Mouse (Mus musculus): ENCODE data around the gene Ccl8. TPM values are rescaled to one million over a fixed set of nuclear protein-coding genes. Genes with fewer than 3 reads are reported as not detected.

Gene Ccl8
- polyA plus RNA-seq (2015; fragmentation: Nextera tagmentation; extraction: Ambion mirVana) = not detected in 2 replicates

- WGBS = 76% methylated on average over 3 of the region's 3 CpGs
These were observed at the start of gene Ccl8 for GRCm38 (mm10) chr11:82114885-82115284. Gene Ccl8, plus strand, starts transcription at chr11:82115185.

GRCm38 (mm10) chr11:82066953-82067571 is 47.9 kb upstream of the Ccl8 start:
- no peak overlapping the region for H3K27ac ChIP-seq (replicated peaks)
- whole genome bisulfite sequencing = 81% methylated on average over 7 of the region's 7 CpGs
- no peak overlapping the region for H3K9ac ChIP-seq (replicated peaks)
- ATAC-seq (replicated peaks) = no peak
- no peaks in the 10 kb centered on the region for H3K4me1 ChIP-seq
- H3K4me3 ChIP-seq = no peak overlapping the region
- H3K4me2 ChIP-seq (replicated peaks) = no peak overlapping the region
- no peaks in the 10 kb centered on the region for H3K36me3 ChIP-seq
- no peaks in the 10 kb centered on the region for H3K27me3 ChIP-seq
- no peaks in the 10 kb centered on the region for H3K9me3 ChIP-seq

More at GRCm38 (mm10) chr11:82114885-82115284, at the start of gene Ccl8:
- no peaks in the 10 kb centered on the region for H3K4me1 ChIP-seq
- H3K9ac ChIP-seq (replicated peaks) = no peak within 1 kb of the TSS
- no peaks in the 10 kb centered on the region for H3K9me3 ChIP-seq
- H3K27me3 ChIP-seq = no peaks in the 10 kb centered on the region
- ATAC-seq (replicated peaks) = no peak
- no peak within 1 kb of the TSS for H3K4me2 ChIP-seq (replicated peaks)
- H3K36me3 ChIP-seq = no peaks in the 10 kb centered on the region
- H3K27ac ChIP-seq (replicated peaks) = no peak within 1 kb of the TSS
- H3K4me3 ChIP-seq = no peak within 1 kb of the TSS

DNA sequence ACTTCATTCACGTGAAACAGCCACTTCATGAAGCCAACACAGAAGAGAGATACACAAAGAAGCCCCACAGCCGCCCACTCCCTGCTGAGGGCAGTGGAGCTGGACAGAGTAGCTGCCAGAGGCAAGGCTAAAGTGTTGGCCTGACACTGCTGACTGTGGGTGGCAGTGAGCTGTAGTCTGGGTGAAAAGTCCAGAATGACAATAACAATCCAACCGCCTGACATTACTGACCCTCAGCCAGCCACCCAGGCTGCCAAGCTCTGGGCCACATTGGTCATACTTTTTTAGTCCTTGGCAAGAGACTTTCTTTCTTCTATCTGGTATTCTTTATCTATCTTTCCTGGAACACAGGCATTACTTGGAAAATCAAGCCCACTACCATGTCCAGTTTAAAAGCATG is 43.9 kb upstream of the Ccl8 start:
- no peak for ATAC-seq (replicated peaks)
- H3K9me3 ChIP-seq = no peaks in the 10 kb centered on the region
- 85% methylated on average over 3 of the region's 3 CpGs for WGBS

GRCm38 (mm10) chr11:82072374-82072773 is 42.6 kb upstream of the Ccl8 start:
- H3K4me2 ChIP-seq (replicated peaks) = no peak overlapping the region
- ATAC-seq (replicated peaks) = no peak
- no peaks in the 10 kb centered on the region for H3K36me3 ChIP-seq
- H3K27me3 ChIP-seq = no peaks in the 10 kb centered on the region
- H3K4me1 ChIP-seq = no peaks in the 10 kb centered on the region
- H3K4me3 ChIP-seq = no peak overlapping the region
- H3K9me3 ChIP-seq = no peaks in the 10 kb centered on the region
- 89% methylated on average over 1 of the region's 1 CpGs for WGBS
- no peak overlapping the region for H3K27ac ChIP-seq (replicated peaks)
- H3K9ac ChIP-seq (replicated peaks) = no peak overlapping the region

More for the DNA sequence above, 43.9 kb upstream of the Ccl8 start:
- H3K27ac ChIP-seq (replicated peaks) = no peak overlapping the region
- no peak overlapping the region for H3K9ac ChIP-seq (replicated peaks)
- H3K4me3 ChIP-seq = no peak overlapping the region
- no peak overlapping the region for H3K4me2 ChIP-seq (replicated peaks)
- no peaks in the 10 kb centered on the region for H3K36me3 ChIP-seq
- no peaks in the 10 kb centered on the region for H3K27me3 ChIP-seq
- H3K4me1 ChIP-seq = no peaks in the 10 kb centered on the region

- WGBS = 82% methylated on average over 3 of the region's 3 CpGs
- Histone ChIP-seq H3K4me2 (replicated peaks) (no peak overlapping the region), H3K4me1 (no peaks in the 10 kb centered on the region), H3K36me3 (no peaks in the 10 kb centered on the region), H3K9ac (replicated peaks) (no peak overlapping the region), H3K27ac (replicated peaks) (no peak overlapping the region), H3K9me3 (no peaks in the 10 kb centered on the region), H3K27me3 (no peaks in the 10 kb centered on the region), H3K4me3 (no peak overlapping the region)
- ATAC-seq (replicated peaks) = no peak
These were observed 42.0 kb upstream of the Ccl8 start for GRCm38 (mm10) chr11:82072984-82073383.

GRCm38 (mm10) chr11:82073686-82074085 is 41.3 kb upstream of the Ccl8 start:
- 76% methylated on average over 3 of the region's 3 CpGs for WGBS
- H3K4me2 ChIP-seq (replicated peaks) = no peak overlapping the region

DNA sequence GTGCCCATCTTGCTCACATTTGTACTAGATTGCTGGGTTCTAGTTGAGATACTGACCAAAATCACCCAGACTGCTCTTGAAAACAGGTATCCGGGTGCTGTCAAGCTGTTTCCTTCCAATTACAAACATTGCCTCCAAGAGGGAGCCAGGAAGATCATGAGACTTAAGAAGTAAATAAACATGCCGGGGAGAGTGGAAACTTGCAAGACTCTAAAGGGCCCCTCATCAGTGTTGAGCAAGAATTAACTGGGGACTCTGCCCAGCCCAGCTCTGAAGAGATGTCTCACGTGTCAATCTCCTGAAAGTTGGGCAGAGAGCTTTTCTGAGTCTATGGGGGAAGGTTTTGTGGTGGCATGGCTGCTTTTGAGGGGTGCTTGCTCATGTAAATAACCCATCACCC is 38.0 kb upstream of the Ccl8 start:
- WGBS = 87% methylated on average over 3 of the region's 3 CpGs
- no peaks in the 10 kb centered on the region for H3K9me3 ChIP-seq
- no peaks in the 10 kb centered on the region for H3K27me3 ChIP-seq
- H3K4me3 ChIP-seq = no peak overlapping the region
- no peaks in the 10 kb centered on the region for H3K36me3 ChIP-seq
- H3K27ac ChIP-seq (replicated peaks) = no peak overlapping the region
- no peak overlapping the region for H3K4me2 ChIP-seq (replicated peaks)
- H3K4me1 ChIP-seq = no peaks in the 10 kb centered on the region
- ATAC-seq (replicated peaks) = no peak
- H3K9ac ChIP-seq (replicated peaks) = no peak overlapping the region

More at GRCm38 (mm10) chr11:82073686-82074085, 41.3 kb upstream of the Ccl8 start:
- Histone ChIP-seq H3K27me3 (no peaks in the 10 kb centered on the region), H3K4me3 (no peak overlapping the region), H3K9me3 (no peaks in the 10 kb centered on the region), H3K36me3 (no peaks in the 10 kb centered on the region), H3K4me1 (no peaks in the 10 kb centered on the region), H3K9ac (replicated peaks) (no peak overlapping the region), H3K27ac (replicated peaks) (no peak overlapping the region)
- ATAC-seq (replicated peaks) = no peak

- Histone ChIP-seq H3K27ac (replicated peaks) (no peak overlapping the region), H3K4me1 (no peaks in the 10 kb centered on the region), H3K9me3 (no peaks in the 10 kb centered on the region), H3K9ac (replicated peaks) (no peak overlapping the region), H3K27me3 (no peaks in the 10 kb centered on the region), H3K4me3 (no peak overlapping the region), H3K4me2 (replicated peaks) (no peak overlapping the region), H3K36me3 (no peaks in the 10 kb centered on the region)
- ATAC-seq (replicated peaks) = no peak
These were observed 36.8 kb upstream of the Ccl8 start for GRCm38 (mm10) chr11:82078136-82078730.

DNA sequence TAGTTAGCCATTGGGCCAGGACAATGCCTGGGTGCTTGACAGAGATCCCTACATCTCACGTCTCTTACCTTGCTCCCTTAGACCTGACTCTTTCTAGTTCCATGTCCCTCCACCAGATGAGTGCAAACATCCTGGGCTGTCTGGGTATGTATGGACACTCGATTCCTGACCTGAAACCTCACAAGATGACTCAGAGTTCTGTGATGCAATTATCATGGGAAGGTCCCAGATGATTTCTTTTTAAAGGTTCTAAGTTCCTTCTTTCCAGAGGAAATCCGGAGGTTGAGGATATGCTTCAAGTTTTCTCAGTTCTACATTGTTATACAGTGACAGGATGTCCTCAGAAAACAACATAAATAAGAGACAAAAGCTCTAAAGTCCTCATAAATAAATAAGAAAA is 34.1 kb upstream of the Ccl8 start:
- no peak overlapping the region for H3K4me3 ChIP-seq
- ATAC-seq (replicated peaks) = no peak
- no peak overlapping the region for H3K4me2 ChIP-seq (replicated peaks)
- 82% methylated on average over 3 of the region's 3 CpGs for WGBS
- no peaks in the 10 kb centered on the region for H3K4me1 ChIP-seq
- H3K9me3 ChIP-seq = no peaks in the 10 kb centered on the region
- H3K27me3 ChIP-seq = no peaks in the 10 kb centered on the region
- no peak overlapping the region for H3K9ac ChIP-seq (replicated peaks)
- no peak overlapping the region for H3K27ac ChIP-seq (replicated peaks)
- H3K36me3 ChIP-seq = no peaks in the 10 kb centered on the region

DNA sequence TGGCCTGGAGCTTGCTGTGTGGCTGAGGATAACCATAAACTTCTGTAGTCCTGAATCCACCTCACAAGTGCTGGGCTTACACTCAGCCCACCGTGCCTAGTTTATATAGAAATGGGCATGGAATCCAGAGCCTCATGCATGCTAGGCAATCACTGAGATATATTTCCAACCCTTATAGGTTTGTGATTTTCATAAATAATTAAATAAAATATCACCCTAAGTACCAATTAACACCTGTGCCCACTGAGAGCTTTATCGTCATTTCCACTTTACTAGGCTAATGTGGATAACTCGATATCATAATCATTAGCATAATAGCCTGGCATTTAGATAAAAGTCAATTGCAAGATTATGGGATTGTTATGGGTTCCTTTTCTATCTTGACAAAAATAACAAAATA is 30.6 kb upstream of the Ccl8 start:
- no peaks in the 10 kb centered on the region for H3K27me3 ChIP-seq

GRCm38 (mm10) chr11:82099511-82100323 is 15.3 kb upstream of the Ccl8 start:
- no peak for ATAC-seq (replicated peaks)
- WGBS = 87% methylated on average over 10 of the region's 10 CpGs
- H3K4me3 ChIP-seq = no peak overlapping the region
- H3K27ac ChIP-seq (replicated peaks) = no peak overlapping the region
- H3K36me3 ChIP-seq = no peaks in the 10 kb centered on the region
- no peaks in the 10 kb centered on the region for H3K9me3 ChIP-seq
- no peak overlapping the region for H3K9ac ChIP-seq (replicated peaks)
- H3K27me3 ChIP-seq = no peaks in the 10 kb centered on the region
- H3K4me2 ChIP-seq (replicated peaks) = no peak overlapping the region
- H3K4me1 ChIP-seq = no peaks in the 10 kb centered on the region

More for the DNA sequence above, 30.6 kb upstream of the Ccl8 start:
- no peak overlapping the region for H3K27ac ChIP-seq (replicated peaks)
- no peak overlapping the region for H3K9ac ChIP-seq (replicated peaks)
- 83% methylated on average over 3 of the region's 3 CpGs for WGBS
- ATAC-seq (replicated peaks) = no peak
- no peak overlapping the region for H3K4me3 ChIP-seq
- H3K9me3 ChIP-seq = no peaks in the 10 kb centered on the region
- no peaks in the 10 kb centered on the region for H3K36me3 ChIP-seq
- no peaks in the 10 kb centered on the region for H3K4me1 ChIP-seq
- H3K4me2 ChIP-seq (replicated peaks) = no peak overlapping the region

GRCm38 (mm10) chr11:82101087-82101486 is 13.9 kb upstream of the Ccl8 start:
- Histone ChIP-seq H3K9me3 (no peaks in the 10 kb centered on the region), H3K27ac (replicated peaks) (no peak overlapping the region), H3K4me2 (replicated peaks) (no peak overlapping the region), H3K4me1 (no peaks in the 10 kb centered on the region), H3K9ac (replicated peaks) (no peak overlapping the region), H3K36me3 (no peaks in the 10 kb centered on the region), H3K27me3 (no peaks in the 10 kb centered on the region), H3K4me3 (no peak overlapping the region)
- WGBS = 85% methylated on average over 4 of the region's 4 CpGs
- ATAC-seq (replicated peaks) = no peak
